Mouse (Mus musculus) embryo, embryonic 11 days (tissue): Measurements from ENCODE around the gene Otud7b.
A peak's percentile ranks its signal among the peaks of the same experiment; 100 is the strongest.

Experiments used
- DNase-seq: peaks from one replicate; pipeline ENCODE4 v3.0.0-alpha.2; 2015

Gene Otud7b

GRCm38 (mm10) chr3:96104261-96105065 is at the start of gene Otud7b:
TSS of gene Otud7b (plus strand) at chr3:96104527.
- peak; percentile 92 for DNase-seq

GRCm38 (mm10) chr3:96055294-96055693 is 49.0 kb upstream of the Otud7b start:
- DNase-seq: no peak

- DNase-seq: no peak
Observed at GRCm38 (mm10) chr3:96056031-96056430, 48.3 kb upstream of the Otud7b start.

GRCm38 (mm10) chr3:96057747-96058204 is 46.6 kb upstream of the Otud7b start:
- DNase-seq: peak; percentile 94

GRCm38 (mm10) chr3:96058231-96058896 is 46.0 kb upstream of the Otud7b start, which contains the start of gene Vps45:
TSS of gene Vps45 (minus strand) at chr3:96058466.
- DNase-seq: peak; percentile 84

- DNase-seq: no peak
Observed at GRCm38 (mm10) chr3:96060146-96060545, 44.2 kb upstream of the Otud7b start.

- DNase-seq: no peak
Observed at GRCm38 (mm10) chr3:96063299-96063698, 41.0 kb upstream of the Otud7b start.

GRCm38 (mm10) chr3:96064217-96064616 is 40.1 kb upstream of the Otud7b start:
- no peak for DNase-seq

- DNase-seq: peak; percentile 21
Observed at GRCm38 (mm10) chr3:96065147-96065546, 39.2 kb upstream of the Otud7b start.

GRCm38 (mm10) chr3:96065754-96066375 is 38.5 kb upstream of the Otud7b start:
- DNase-seq: peak; percentile 86

- DNase-seq: no peak
Observed at GRCm38 (mm10) chr3:96066741-96067140, 37.6 kb upstream of the Otud7b start.

GRCm38 (mm10) chr3:96069046-96069445 is 35.3 kb upstream of the Otud7b start:
- no peak for DNase-seq

GRCm38 (mm10) chr3:96069542-96069941 is 34.8 kb upstream of the Otud7b start:
- DNase-seq: no peak

- no peak for DNase-seq
Observed at GRCm38 (mm10) chr3:96070241-96070640, 34.1 kb upstream of the Otud7b start.

GRCm38 (mm10) chr3:96072921-96073486 is 31.3 kb upstream of the Otud7b start:
- no peak for DNase-seq

- DNase-seq: no peak
Observed at GRCm38 (mm10) chr3:96078066-96078465, 26.3 kb upstream of the Otud7b start.

GRCm38 (mm10) chr3:96078711-96079110 is 25.6 kb upstream of the Otud7b start:
- no peak for DNase-seq

GRCm38 (mm10) chr3:96081006-96081405 is 23.3 kb upstream of the Otud7b start:
- peak; percentile 64 for DNase-seq

GRCm38 (mm10) chr3:96081650-96082049 is 22.7 kb upstream of the Otud7b start:
- DNase-seq: no peak

- DNase-seq: no peak
Observed at GRCm38 (mm10) chr3:96082100-96082499, 22.2 kb upstream of the Otud7b start.

GRCm38 (mm10) chr3:96082714-96083508 is 21.4 kb upstream of the Otud7b start:
- no peak for DNase-seq

GRCm38 (mm10) chr3:96084146-96084755 is 20.1 kb upstream of the Otud7b start:
- DNase-seq: no peak
